Mouse (Mus musculus) stomach, postnatal 0 days (tissue): ENCODE results near the gene Itprid2. TPM values are rescaled to one million over a fixed set of nuclear protein-coding genes. Genes with fewer than 3 reads are reported as not detected.
A peak's percentile ranks its signal among the peaks of the same experiment; 100 is the strongest.

Experiments
- ATAC-seq: fragments of 200-750 bp; cut with Nextera tagmentation; 2 replicates; pipeline ENCODE4 v1.8.0; 2017; ENCODE audit not compliant: low FRiP score, low TSS enrichment
- DNase-seq: peaks from one replicate; pipeline ENCODE4 v3.0.0-alpha.2; 2016; ENCODE audit warnings: low spot score
- H3K27ac ChIP-seq: fragments of 300-500 bp; sonication (generic); replicated peaks from 2 replicates; pipeline ENCODE4 v1.5.1; 2014; ENCODE audit warnings: mild to moderate bottlenecking, control low read depth
- H3K27me3 ChIP-seq: fragments of 300-500 bp; sonication (generic); 2 replicates; pipeline ENCODE4 v1.6.1; 2014; ENCODE audit warnings: low read length; ENCODE audit not compliant: control insufficient read depth, insufficient read depth
- H3K36me3 ChIP-seq: fragments of 300-500 bp; sonication (generic); 2 replicates; pipeline ENCODE4 v1.6.1; 2014; ENCODE audit warnings: low read length, mixed read lengths; ENCODE audit not compliant: control insufficient read depth, insufficient read depth
- H3K4me1 ChIP-seq: fragments of 300-500 bp; sonication (generic); replicated peaks from 2 replicates; pipeline ENCODE4 v1.6.1; 2014; ENCODE audit warnings: antibody characterized with exemption; ENCODE audit not compliant: control insufficient read depth, insufficient read depth
- H3K4me2 ChIP-seq: fragments of 300-500 bp; sonication (generic); replicated peaks from 2 replicates; pipeline ENCODE4 v1.6.1; 2014; ENCODE audit warnings: low read depth, mild to moderate bottlenecking, control low read depth, moderate library complexity
- H3K4me3 ChIP-seq: fragments of 300-500 bp; sonication (generic); 2 replicates; pipeline ENCODE4 v1.5.1; 2014; ENCODE audit warnings: low read depth, low read length, control low read depth
- H3K9ac ChIP-seq: fragments of 300-500 bp; sonication (generic); 2 replicates; pipeline ENCODE4 v1.6.1; 2014; ENCODE audit warnings: mild to moderate bottlenecking, low read length, control low read depth, mixed read lengths
- H3K9me3 ChIP-seq: fragments of 300-500 bp; sonication (generic); 2 replicates; pipeline ENCODE4 v1.6.1; 2016; ENCODE audit warnings: low read length; ENCODE audit not compliant: control insufficient read depth
- CTCF ChIP-seq: IDR thresholded peaks from 2 replicates; pipeline ENCODE4 v1.5.1; 2016; ENCODE audit warnings: antibody characterized with exemption, low read depth, mild to moderate bottlenecking, moderate library complexity
- EP300 ChIP-seq: optimal IDR thresholded peaks from 2 replicates; pipeline ENCODE3; 2016; ENCODE audit warnings: antibody characterized with exemption
- WGBS: fragments of 180-500 bp; shearing (Covaris S2); extraction: QIAGEN DNeasy Blood & Tissue Kit; methylation state at CpG from one replicate; pipeline ENCODE4 v1.1.7; 2014; 5-methylcytosine and 5-hydroxymethylcytosine counted together
- polyA plus RNA-seq: library from polyadenylated mRNA; unstranded; fragments of >200 nt; fragmentation: Nextera tagmentation; extraction: Ambion mirVana; gene quantifications from 2 replicates; pipeline ENCODE4 v1.2.1, GENCODE M21; 2015

Gene Itprid2
- polyA plus RNA-seq, 1 experiment from 2014 or later: 23.3 TPM

DNA sequence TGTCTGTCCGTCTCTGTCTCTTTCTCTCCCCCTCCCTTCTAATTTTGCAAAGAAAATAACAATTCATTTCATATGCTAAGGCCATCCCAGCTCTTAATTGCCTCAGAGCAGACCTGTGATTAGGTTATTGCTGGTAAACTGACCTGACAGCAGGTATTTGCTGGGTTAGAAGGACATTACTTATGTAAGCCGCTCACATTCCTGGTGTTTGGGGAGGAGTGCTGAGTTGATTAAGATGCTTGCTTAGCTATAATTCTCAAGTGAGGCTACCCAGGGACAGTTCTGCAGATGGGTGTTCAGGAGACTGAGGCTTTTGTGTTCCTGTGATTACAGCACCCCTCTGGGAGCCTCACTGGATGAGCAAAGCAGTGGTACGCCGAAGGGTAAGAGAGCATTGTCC lies 3.8 kb downstream of the Itprid2 start:
- no peaks in the 10 kb centered on the region for H3K27me3 ChIP-seq
- no peak overlapping the region for H3K27ac ChIP-seq
- TF ChIP-seq CTCF (no peak), EP300 (no peak)
- peaks cover 13% of the 10 kb centered on the region for H3K36me3 ChIP-seq
- peak overlapping the region; percentile 31 for H3K4me3 ChIP-seq
- H3K9ac ChIP-seq: peak overlapping the region; percentile 45
- peak overlapping the region; percentile 69 for H3K4me2 ChIP-seq
- ATAC-seq (no peak), DNase-seq (no peak)
- no peaks in the 10 kb centered on the region for H3K4me1 ChIP-seq
- no peaks in the 10 kb centered on the region for H3K9me3 ChIP-seq
- 63% methylated on average over 4 of the region's 4 CpGs for WGBS

GRCm38 (mm10) chr2:79646237-79646688 lies 11.1 kb downstream of the Itprid2 start:
- no peak for TF ChIP-seq EP300
- TF ChIP-seq CTCF: peak; percentile 80
- WGBS: 31% methylated on average over 4 of the region's 4 CpGs
- H3K4me3 ChIP-seq: no peak overlapping the region
- DNase-seq: peak; percentile 54
- H3K27ac ChIP-seq: peak overlapping the region; percentile 46; the same call in 1 of the 2 replicates
- no peaks in the 10 kb centered on the region for H3K9me3 ChIP-seq
- no peak overlapping the region for H3K9ac ChIP-seq
- no peak overlapping the region for H3K4me2 ChIP-seq
- peaks cover 21% of the 10 kb centered on the region for H3K36me3 ChIP-seq
- no peaks in the 10 kb centered on the region for H3K4me1 ChIP-seq
- ATAC-seq: peak; percentile 65
- no peaks in the 10 kb centered on the region for H3K27me3 ChIP-seq

GRCm38 (mm10) chr2:79647094-79647493 lies 11.9 kb downstream of the Itprid2 start:
- DNase-seq (no peak), ATAC-seq (0 out of 2 replicates have a peak, but pooled peaks have one; percentile 67)
- Histone ChIP-seq H3K27ac (no peak overlapping the region), H3K36me3 (peaks cover 16% of the 10 kb centered on the region), H3K4me3 (no peak overlapping the region), H3K4me2 (0 out of 2 replicates have a peak overlapping the region, but pooled peaks have one; percentile 15), H3K9ac (no peak overlapping the region), H3K27me3 (no peaks in the 10 kb centered on the region), H3K9me3 (no peaks in the 10 kb centered on the region), H3K4me1 (no peaks in the 10 kb centered on the region)
- WGBS: 57% methylated on average over 4 of the region's 4 CpGs
- TF ChIP-seq CTCF (no peak), EP300 (no peak)

DNA sequence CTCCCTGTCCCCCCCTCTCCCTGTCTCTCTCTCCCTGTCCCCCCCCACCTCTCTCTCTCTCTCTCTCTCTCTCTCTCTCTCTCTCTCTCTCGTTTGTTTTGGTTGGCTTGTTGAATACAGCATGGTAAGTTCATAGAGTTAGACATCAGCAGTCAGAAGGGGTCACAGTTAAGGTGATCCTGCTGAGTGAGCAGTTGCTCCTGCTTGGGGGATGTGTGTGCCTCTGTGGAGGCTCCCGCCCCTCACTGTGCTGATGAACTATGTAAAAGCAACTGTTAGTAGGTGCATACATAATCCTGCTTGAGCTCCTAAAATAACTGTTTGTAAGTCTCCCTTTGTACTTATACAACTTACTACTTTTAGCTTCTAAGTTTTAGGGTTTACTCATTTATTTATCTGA lies 12.6 kb downstream of the Itprid2 start:
- ATAC-seq: no peak
- Histone ChIP-seq H3K4me1 (no peaks in the 10 kb centered on the region), H3K4me3 (no peak overlapping the region), H3K36me3 (peaks cover 13% of the 10 kb centered on the region), H3K27me3 (no peaks in the 10 kb centered on the region), H3K4me2 (no peak overlapping the region), H3K9ac (no peak overlapping the region), H3K9me3 (no peaks in the 10 kb centered on the region), H3K27ac (no peak overlapping the region)
- 54% methylated on average over 2 of the region's 2 CpGs for WGBS
- DNase-seq: no peak
- no peak for TF ChIP-seq CTCF
- no peak for TF ChIP-seq EP300

- Histone ChIP-seq H3K4me3 (no peak overlapping the region), H3K4me2 (no peak overlapping the region), H3K9ac (no peak overlapping the region), H3K36me3 (peaks cover 3% of the 10 kb centered on the region; the same call in 1 of the 2 replicates), H3K9me3 (no peaks in the 10 kb centered on the region), H3K27ac (no peak overlapping the region), H3K4me1 (no peaks in the 10 kb centered on the region), H3K27me3 (no peaks in the 10 kb centered on the region)
- 50% methylated on average over 3 of the region's 3 CpGs for WGBS
- DNase-seq (no peak), ATAC-seq (no peak)
- TF ChIP-seq EP300 (no peak), CTCF (no peak)
Measured at GRCm38 (mm10) chr2:79651185-79651584, 16.0 kb downstream of the Itprid2 start.

GRCm38 (mm10) chr2:79651701-79652100 lies 16.5 kb downstream of the Itprid2 start:
- H3K9ac ChIP-seq: no peak overlapping the region
- H3K4me1 ChIP-seq: no peaks in the 10 kb centered on the region
- H3K4me2 ChIP-seq: no peak overlapping the region
- H3K4me3 ChIP-seq: no peak overlapping the region
- no peaks in the 10 kb centered on the region for H3K27me3 ChIP-seq
- no peak for DNase-seq
- no peak for ATAC-seq
- WGBS: 47% methylated on average over 3 of the region's 3 CpGs
- TF ChIP-seq EP300: no peak
- TF ChIP-seq CTCF: no peak
- H3K36me3 ChIP-seq: peaks cover 3% of the 10 kb centered on the region; the same call in 1 of the 2 replicates
- H3K9me3 ChIP-seq: no peaks in the 10 kb centered on the region
- H3K27ac ChIP-seq: no peak overlapping the region
